Mouse (Mus musculus) bone marrow macrophage, adult 2 months (primary cell): Measurements from ENCODE around the gene Hmg20b. TPM values are rescaled to one million over a fixed set of nuclear protein-coding genes. Genes with fewer than 3 reads are reported as not detected.

Experiments
- H3K27ac ChIP-seq: 2 replicates; pipeline ENCODE4 v1.5.1; 2012; ENCODE audit warnings: low read depth, low read length; ENCODE audit not compliant: insufficient read depth
- H3K4me1 ChIP-seq: 2 replicates; pipeline ENCODE4 v1.6.1; 2012; ENCODE audit warnings: low read length; ENCODE audit not compliant: control insufficient read depth, insufficient read depth
- H3K4me3 ChIP-seq: 2 replicates; pipeline ENCODE4 v1.5.1; 2012; ENCODE audit warnings: mild to moderate bottlenecking, low read length, moderate library complexity; ENCODE audit not compliant: insufficient read depth
- CTCF ChIP-seq: IDR thresholded peaks from 2 replicates; pipeline ENCODE4 v1.5.1; 2012; ENCODE audit warnings: low read depth, mild to moderate bottlenecking, low read length, moderate library complexity
- POLR2A ChIP-seq: IDR thresholded peaks from 2 replicates; pipeline ENCODE4 v1.6.1; 2012; ENCODE audit warnings: mild to moderate bottlenecking, low read depth, low read length, borderline replicate concordance
- polyA plus RNA-seq: library from polyadenylated mRNA; stranded (reverse); fragments of >200 nt; gene quantifications from 2 replicates; pipeline ENCODE4 v1.2.4, GENCODE M21; 2012; ENCODE audit not compliant: missing spikeins, insufficient read depth, insufficient read length

Gene Hmg20b
- 52.2 and 53.3 TPM in 2 replicates for polyA plus RNA-seq

DNA sequence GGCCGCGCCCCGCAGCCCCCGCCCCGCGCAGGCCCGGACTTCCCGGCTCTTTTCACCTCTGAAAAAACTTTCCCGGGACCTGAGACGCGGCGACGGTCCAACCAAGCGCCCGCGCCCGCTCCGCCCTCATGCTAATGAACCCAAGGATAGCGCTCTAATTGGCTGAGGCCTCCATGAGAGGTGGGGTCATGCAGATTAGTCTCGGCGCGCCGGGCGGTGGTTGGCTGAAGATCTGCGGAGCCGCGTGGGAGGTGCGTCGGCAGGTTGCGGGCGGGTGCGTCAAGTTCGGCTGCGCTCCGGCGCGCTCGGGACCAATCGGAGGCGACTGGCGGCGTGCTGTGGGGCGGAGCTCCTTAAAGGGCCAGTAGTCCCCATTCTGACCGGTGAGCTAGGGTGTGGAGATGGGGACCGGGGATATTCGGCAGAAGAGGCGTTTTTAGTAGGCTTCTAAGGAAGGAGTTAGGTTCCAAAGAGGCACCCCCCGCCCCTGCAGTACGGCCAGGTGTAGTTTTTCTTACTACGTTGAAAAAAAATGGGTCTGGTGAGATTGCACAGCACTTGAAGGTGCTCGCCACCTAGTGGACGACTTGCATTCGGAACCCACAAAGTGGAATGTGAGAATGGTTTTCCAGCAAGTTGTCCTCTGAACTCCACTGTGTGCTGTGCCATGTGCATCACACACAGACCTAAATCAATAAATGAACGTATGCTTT lies at the start of gene Hmg20b:
Gene Hmg20b (minus strand): TSS at position 130 of the 713 bp plus-strand sequence.
- peaks cover 33% of the 10 kb centered on the region for H3K4me1 ChIP-seq

DNA sequence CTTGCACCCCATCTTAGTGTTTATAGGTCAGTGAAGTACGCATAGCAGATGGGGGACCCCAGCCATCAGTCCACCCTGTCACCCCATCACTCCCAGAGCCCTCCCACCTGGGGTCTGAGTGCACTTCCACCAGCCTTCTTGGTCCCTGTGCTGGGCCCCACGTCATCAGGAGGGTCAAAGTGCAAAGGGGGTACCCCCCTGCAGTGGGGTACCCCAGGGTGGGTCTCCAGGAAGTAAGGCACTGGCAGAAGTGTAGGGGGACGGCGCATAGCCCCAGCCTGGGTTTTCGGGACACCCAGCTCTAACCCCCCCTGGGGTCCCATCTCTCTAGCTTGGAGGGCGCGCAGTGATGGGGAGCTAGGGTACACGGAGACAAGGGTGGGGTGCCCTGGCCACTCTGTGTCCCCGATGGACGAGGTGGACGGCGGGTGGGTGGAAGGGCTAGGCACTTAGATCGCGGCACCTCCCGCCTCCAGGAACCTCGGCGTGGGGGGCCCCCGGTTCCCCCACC lies 49.6 kb upstream of the Hmg20b start:
- peak overlapping the region; percentile 32 for H3K4me3 ChIP-seq
- no peak overlapping the region for H3K27ac ChIP-seq
- peaks cover 26% of the 10 kb centered on the region for H3K4me1 ChIP-seq
- no peak for TF ChIP-seq POLR2A

More for the DNA sequence above, at the start of gene Hmg20b:
- Histone ChIP-seq H3K4me3 (peak within 1 kb of the TSS; percentile 93), H3K27ac (peak within 1 kb of the TSS; percentile 62)
- peak; percentile 98 for TF ChIP-seq CTCF
- TF ChIP-seq POLR2A = no peak

DNA sequence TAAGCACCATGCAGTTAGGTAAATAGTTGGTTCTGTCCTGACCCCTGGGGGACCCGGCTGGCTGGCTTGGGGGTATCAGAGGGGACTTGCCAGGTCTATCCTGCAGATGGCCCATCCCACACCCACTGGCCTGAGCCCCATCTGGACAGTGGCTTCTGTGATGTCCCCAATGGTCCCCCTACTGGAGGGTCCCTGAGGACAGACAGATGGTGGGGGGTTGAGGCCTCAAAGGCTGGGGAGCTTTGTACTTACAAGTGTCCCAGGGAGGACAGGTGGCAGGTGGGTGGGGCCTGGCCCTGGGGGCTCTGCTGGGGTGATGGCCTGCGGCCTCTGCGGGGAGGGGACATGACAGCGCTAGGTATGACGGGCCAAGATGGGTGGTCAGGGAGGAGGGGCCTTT lies 49.0 kb upstream of the Hmg20b start:
- peaks cover 20% of the 10 kb centered on the region for H3K4me1 ChIP-seq
- no peak overlapping the region for H3K4me3 ChIP-seq
- TF ChIP-seq CTCF (no peak), POLR2A (no peak)
- no peak overlapping the region for H3K27ac ChIP-seq

DNA sequence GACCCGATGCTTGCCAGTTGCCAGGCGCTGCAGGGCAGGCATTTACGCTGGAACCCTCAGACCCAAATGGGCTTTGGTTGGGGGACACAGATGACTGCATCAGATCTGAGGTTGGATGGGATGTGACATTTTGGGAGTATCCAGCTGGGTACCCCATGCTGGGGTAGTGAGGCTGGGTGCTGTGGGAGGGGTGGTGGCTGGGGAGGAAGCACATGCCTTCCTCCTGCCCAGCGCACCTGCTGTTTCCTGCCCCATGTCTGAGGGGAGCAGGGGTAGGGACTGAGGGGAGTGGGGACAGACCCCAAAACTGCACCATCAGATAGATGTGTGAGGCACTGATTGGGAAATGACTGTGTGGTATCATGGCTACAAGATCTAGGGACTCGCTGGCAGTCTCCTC lies 46.5 kb upstream of the Hmg20b start:
- Histone ChIP-seq H3K27ac (no peak overlapping the region), H3K4me1 (peaks cover 13% of the 10 kb centered on the region), H3K4me3 (no peak overlapping the region)
- TF ChIP-seq CTCF (no peak), POLR2A (no peak)

DNA sequence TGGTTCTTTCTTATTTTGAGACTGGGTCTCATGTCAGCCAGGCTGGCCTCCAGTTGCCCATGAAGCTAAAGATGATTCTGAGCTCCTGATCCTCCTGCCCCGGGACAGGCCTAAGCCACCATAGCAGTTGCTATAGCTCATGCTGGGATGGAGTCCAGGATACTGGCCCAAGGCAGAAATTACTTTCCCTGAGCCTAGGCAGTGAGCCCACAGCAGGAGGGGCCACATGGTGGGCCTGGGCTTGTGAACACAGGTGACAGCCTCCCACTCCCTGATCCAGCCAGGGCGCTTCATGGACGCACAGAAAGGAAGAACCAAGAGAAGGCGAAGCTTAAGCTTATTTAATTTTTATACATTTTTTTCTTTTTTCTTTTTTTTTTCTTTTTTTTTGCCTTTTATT lies 45.6 kb upstream of the Hmg20b start:
- TF ChIP-seq POLR2A (no peak), CTCF (no peak)

DNA sequence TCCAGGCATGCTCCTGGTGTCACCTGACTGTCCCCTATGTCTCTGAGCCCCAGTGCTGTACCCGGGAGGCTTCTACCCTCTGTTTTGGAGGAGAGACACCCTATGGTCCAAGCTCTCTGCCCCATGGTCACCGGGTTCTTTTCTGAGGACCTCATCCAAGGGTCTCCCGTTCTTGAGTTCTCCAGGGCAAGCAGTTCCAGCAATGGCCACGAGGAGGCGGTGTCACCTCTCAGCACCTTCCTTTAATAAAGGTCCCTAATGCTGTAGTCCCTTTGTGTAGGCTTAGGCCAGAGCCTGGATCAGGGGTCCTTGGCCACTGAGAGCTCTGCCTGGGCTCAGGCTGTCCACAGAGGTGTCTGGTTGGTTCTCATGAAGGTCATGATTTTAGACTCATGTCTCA lies 44.8 kb upstream of the Hmg20b start:
- TF ChIP-seq CTCF = peak; percentile 84
- TF ChIP-seq POLR2A = no peak
- Histone ChIP-seq H3K27ac (no peak overlapping the region), H3K4me1 (peaks cover 4% of the 10 kb centered on the region), H3K4me3 (no peak overlapping the region)

More for the DNA sequence above, 45.6 kb upstream of the Hmg20b start:
- H3K27ac ChIP-seq = no peak overlapping the region
- no peak overlapping the region for H3K4me3 ChIP-seq
- peaks cover 6% of the 10 kb centered on the region for H3K4me1 ChIP-seq

DNA sequence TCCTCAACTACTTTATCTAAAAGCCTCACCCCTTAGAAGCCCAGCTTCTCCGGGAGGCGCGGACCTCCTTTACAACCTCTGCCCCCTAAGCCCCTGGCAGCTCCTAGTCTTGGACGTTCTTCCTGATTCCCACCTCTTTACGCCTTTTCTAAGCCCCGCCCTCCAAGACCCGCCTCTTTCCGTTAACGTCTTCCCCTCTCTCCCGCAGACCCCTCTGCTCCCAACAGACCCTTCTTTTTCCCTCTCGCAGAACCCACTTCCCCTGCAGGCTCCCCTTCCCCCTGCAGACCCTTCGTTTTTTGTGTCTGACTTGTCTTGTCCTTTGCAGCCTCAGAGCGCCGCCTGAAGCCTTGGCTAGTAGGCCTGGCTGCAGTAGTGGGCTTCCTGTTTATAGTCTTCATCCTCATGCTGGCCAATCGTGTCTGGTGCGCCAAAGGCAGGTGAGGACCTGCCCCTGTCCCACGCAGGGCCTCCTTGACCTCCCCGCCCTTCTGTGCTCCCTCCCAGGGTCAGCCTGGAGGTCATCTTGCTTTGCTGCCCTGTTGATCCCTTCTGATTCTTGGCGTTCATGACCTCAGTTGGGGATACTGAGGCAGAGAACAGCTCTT lies 43.3 kb upstream of the Hmg20b start:
- TF ChIP-seq POLR2A = no peak
- no peak for TF ChIP-seq CTCF
- no peak overlapping the region for H3K4me3 ChIP-seq
- H3K27ac ChIP-seq = no peak overlapping the region
- H3K4me1 ChIP-seq = peaks cover 18% of the 10 kb centered on the region

DNA sequence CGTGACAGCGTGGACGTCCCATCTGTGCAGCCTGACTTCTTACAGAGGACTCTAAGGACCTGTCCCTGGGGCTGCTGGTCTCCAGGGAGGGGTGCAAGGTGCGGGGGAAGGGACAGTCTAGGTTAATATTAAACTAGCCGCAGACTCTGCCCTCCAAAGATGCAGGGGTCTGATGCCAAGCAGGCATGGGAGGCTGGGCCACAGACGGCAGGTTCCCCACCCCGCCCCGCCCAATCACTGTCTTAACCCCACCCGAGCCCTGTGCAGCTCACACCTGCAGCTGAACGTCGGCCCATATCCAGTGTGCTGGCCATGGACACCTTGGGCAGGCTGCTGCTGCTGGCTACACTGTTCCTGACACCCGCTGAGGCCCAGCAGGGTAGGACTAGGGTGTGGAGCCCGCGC lies 42.5 kb upstream of the Hmg20b start, which contains the start of gene Smim24:
Gene Smim24 (plus strand): TSS at position 271 of the 405 bp plus-strand sequence.
- TF ChIP-seq POLR2A (no peak), CTCF (no peak)
- peaks cover 21% of the 10 kb centered on the region for H3K4me1 ChIP-seq
- no peak within 1 kb of the TSS for H3K4me3 ChIP-seq
- no peak within 1 kb of the TSS for H3K27ac ChIP-seq

DNA sequence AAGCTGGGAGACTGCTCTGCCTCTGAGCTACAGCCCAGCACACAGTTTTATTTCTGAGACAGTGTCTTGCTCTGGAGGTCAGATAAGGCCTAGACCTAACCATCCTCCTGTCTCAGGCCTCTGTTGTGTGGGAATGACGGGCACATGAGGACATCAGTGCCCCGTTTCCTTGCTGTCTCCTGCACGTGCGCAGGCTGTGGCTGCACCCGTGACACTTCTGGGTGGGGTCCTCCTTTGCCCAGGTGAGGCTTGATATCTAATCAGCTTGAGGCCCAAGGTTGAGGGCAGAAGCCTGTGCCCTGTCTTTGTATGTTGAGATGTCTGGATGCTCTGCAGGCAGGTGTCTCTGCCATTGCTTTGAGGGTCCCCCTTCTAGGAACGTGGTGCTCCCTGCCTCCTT lies 42.0 kb upstream of the Hmg20b start:
- no peak for TF ChIP-seq POLR2A
- no peak for TF ChIP-seq CTCF
- peaks cover 21% of the 10 kb centered on the region for H3K4me1 ChIP-seq
- no peak overlapping the region for H3K27ac ChIP-seq
- no peak overlapping the region for H3K4me3 ChIP-seq

DNA sequence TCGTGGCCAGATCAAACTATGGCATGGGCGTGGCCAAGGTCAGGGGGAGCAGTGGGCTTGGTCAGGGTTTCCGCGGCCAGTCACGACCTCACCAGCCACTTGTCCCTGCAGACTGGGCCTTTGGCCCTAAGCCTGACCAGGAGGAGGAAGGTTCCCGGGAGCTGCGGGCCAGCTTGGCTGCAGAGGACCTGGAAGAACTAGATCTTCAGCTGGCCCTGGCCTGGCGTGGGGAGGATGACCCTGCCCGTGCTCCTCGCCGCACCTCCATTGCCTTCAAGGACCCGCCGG lies 40.3 kb upstream of the Hmg20b start:
- Histone ChIP-seq H3K4me1 (peaks cover 24% of the 10 kb centered on the region), H3K27ac (no peak overlapping the region), H3K4me3 (no peak overlapping the region)
- TF ChIP-seq CTCF (no peak), POLR2A (no peak)
